Mouse (Mus musculus) liver (tissue): Measurements from ENCODE around the gene Tfap2e.

ENCODE experiments used
- DNase-seq: peaks from one replicate; pipeline ENCODE4 v3.0.0-alpha.2; 2020; ENCODE audit warnings: mixed read lengths

Gene Tfap2e

DNA sequence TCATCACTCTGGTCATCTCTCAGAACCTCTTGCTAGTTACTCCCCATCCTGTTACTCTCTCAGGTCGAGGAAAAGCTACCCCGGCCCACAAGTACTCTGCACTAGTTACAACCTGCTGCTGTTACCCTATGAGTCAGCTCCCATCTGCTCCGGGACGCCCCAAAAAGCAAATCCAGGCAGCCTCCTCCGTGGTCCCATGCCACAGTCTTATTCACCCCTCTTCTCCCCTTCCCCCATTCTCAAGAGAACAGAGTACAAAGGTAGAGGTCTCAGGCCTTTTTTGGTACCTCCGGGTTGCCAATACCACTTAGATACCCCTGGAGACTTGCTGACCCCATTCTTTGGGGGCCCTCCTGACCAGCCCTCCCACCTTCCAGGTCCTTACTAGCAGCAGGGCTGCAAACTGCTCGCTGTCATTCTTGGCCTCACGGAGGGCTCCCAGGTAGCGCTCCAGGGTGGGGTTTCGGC is 15.6 kb upstream of the Tfap2e start:
- no peak for DNase-seq

DNA sequence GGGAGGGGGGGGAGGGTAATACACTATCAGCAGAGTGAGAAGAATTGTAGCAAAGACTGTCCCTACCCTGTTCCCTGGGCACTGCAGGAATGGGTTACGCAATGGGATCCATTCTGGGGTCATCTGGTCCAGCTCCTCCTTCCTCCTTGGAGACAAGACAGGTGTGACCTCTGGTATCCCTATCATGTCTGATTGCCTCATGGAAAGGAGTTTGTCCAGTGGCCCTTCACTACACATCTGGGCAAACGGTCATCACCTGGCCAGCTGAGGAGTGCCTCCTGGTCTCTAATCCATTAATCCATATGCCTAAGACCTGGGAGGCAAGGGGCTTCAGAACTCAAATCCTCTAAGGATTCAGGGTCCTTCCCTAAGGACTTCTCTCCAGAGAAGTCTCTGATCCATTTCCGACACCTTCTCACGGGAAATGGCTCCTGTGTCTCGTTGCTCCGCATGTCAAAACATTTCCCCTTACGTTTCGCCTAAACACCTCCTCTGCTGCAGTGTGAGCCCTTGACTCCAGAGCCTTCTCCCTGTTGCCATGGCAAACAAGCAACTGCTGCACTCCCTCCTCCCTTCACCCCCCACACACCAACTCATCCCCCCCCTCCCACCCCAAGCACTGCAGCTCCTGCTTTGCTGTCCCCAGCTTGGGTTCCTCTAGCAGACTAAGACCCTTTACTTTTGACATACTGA is 15.0 kb upstream of the Tfap2e start:
- no peak for DNase-seq

DNA sequence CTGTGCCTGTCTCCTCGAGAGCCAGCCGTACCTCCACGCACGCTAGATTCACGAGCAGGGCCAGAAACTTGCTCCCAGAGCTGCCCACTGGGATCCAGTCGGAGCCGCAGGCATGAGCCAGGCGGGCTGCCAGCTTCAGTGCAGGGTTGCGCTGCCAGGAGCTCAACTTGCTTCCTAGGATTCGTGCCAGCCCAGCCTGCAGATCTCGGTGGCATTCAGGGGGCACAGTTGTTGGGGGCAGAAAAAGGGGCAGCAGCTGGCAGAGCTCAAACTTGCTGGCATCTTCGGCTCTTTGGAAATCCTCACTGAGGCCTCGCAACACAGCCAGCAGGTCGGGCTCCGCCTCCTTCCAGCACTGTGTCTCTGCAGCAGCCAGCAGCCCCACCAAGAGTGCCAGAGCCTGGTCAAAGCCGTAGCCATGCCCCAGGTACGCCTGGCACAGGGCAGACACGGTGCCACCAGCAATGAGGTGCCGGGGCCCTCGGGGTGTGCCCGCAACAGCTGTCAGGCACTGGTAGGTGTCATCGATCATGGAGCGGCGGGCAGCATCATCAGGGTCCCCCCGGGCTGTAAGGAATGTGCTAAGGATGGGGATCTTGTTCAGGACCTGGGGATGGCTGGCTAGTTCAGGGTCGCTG is 14.1 kb upstream of the Tfap2e start:
- no peak for DNase-seq

DNA sequence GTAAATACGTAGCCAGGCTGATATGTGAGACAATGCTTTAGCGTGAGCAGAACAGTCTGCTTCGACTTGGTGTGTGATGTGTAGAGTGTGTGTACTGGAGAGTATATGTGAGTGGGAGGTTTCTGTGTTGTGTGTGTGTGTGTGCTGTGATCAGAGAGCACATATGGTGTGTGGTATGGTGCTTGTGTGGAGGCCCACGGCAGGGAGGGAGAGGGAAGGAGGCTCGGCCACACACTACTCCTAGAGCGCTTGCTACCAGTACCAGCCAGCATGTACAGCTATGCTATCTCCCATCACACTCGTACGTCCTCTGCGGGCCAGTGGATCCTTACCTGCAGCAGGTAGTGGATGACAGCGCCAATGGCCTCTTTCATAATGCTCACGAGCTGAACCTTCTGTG is 13.5 kb upstream of the Tfap2e start:
- no peak for DNase-seq

DNA sequence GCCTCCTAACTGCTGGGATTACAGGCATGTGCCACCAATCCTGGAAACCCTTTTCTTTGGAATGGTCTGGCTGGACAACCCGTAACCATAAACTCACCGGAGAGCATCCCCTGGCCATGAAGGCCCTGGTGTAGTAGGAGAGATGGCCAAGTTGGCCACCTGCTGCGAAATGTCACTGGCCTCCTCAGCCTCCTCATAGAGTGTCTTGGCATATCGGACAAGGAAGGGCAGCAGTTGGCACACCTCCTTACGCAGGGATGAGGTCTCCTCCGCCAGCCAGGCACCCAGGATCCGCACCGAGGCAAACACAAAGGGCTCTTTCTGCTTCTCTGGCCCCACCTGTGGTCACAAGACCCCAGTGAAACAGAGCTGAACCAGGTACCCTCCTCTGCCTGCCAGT is 12.3 kb upstream of the Tfap2e start:
- no peak for DNase-seq

DNA sequence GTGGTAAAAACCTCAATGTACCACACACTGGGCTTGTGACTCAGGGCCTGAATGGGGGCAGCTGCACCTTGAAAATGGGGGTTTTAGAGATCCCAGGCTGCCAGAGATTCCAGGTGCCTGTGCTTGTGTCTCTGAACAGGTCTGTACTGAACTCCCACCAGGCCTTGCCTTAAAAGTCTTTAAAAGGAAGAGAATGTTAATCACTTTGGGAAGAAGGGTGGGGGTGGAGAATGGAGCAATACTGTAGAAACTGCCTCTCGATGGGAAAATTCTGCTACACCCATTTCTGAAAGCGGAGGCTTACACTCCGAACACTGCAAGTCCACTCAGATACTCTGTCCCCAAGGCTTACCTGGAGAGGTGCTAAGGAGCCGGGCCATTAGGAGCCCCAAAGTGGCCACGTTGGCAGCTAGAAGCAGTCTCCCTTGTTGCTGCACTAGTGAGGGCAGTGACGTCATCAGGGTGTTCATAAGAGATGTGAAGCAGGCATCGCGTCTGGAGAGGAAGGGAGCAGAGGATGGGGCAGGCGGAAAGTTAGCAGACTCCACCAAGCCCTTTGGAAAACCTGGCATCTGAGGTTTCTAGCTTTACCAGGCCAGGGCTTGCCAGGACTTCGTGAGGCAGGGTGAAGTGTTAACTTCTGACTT is 10.3 kb upstream of the Tfap2e start:
- DNase-seq: no peak

DNA sequence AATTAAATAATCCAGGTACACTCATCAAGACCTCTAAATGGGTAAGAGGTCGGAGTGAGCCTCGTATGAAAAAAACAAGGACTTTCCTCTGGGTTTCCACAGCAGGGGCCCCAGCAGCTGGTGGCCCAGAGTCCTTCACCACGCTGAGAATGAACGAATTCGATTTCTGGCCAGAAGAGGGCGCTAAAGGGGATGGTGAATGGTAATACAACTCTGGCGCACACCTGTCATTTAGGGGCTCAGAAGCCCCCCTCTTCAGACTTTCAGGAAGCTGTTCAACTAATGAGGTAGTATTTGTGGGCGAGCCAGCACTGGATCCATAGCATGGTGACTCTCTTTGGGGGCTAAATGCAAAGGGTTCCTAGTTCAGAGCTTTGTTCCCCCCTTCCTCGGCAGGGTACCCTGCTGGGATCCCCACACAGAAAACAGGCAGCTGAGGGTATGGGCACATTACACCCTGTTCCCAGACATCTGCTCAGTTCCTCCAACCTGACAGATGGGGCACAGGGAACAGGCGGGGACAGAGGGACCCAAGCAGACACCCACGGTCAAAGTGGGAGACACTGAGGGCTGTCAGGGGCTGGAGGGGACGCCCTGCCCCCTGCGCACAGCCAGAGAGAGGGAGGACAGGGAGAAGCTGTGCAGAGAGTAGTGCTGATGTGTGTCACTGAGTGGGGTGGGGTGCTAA is 9.6 kb upstream of the Tfap2e start:
- peak; percentile 57 for DNase-seq

DNA sequence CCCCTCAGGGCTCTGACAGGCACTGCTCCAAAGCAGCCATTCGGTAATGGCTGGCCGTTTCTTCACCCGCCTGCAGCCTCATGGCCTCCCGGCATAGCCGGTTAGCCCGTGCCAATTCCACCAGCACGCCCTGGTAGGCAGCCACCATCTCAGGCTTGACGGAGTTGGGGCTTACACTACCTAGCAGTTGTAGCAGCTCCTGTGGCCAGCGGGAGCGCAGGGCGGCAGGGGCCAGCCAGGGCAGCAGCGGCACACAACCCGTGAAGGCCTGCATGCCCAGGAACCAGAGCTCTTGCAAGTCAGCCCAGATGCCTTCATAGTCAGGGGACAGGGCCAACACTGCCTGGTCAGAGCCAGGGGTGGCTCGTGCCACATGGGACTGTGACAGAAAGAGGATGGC is 8.8 kb upstream of the Tfap2e start:
- no peak for DNase-seq

DNA sequence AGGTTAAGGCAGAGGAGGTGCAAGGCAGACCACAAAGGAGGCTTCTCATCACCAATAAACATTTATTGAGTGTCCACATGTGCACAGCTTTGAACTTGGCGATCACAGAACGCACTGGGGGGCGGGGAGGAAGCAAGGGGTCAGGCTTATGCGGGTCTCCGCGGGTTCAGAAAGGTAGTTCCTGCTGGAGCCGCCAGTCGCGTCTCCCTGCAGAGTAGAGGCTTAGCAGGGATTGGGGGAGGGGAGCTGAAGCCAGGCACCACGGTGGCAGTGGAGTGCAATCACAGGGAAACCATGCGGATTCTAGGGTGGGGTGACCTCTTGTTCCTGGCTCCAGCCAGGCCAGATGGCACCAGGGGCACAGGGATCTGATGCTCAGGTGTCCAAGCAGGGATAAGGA is 7.7 kb upstream of the Tfap2e start:
- DNase-seq: no peak

DNA sequence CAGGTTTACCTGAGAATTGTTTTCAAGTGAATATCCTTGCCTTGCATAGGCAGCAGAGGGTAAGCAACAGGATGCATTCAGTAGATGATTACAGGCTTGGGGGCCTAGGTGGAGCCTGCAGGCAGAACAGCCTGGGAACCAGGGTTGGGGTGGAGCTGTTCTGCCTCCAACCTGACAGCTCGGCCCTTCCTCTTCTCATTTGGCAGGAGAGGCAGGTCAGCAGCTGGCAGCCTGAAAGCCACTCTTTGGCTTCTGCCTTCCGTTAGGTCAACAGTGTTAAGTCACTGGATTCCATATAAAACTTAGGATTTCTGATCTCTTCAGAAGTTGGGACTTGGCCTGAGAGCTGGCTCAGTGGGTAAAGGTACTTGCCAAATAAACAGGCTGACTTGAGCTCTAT is 6.9 kb upstream of the Tfap2e start:
- DNase-seq: no peak

DNA sequence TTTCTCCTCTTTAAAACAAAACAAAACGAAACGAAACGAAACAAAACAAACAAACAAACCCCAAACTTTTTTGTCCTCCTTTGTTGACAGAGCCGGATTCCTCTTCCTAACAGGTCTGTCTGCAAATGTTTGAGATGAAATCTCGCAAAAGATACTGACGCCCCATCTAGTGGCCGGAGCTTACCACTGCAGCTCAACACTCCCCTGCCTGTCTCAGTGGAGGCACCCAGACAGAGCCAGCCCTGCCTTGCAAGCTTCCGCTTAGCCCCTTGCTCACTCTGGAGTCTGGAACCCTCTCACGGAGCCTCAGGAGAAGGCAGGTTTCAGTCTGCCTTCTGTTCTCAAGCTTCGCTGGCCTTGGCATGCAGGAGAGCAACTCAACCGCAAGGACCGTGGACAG is 5.4 kb upstream of the Tfap2e start:
- DNase-seq: peak; percentile 78

DNA sequence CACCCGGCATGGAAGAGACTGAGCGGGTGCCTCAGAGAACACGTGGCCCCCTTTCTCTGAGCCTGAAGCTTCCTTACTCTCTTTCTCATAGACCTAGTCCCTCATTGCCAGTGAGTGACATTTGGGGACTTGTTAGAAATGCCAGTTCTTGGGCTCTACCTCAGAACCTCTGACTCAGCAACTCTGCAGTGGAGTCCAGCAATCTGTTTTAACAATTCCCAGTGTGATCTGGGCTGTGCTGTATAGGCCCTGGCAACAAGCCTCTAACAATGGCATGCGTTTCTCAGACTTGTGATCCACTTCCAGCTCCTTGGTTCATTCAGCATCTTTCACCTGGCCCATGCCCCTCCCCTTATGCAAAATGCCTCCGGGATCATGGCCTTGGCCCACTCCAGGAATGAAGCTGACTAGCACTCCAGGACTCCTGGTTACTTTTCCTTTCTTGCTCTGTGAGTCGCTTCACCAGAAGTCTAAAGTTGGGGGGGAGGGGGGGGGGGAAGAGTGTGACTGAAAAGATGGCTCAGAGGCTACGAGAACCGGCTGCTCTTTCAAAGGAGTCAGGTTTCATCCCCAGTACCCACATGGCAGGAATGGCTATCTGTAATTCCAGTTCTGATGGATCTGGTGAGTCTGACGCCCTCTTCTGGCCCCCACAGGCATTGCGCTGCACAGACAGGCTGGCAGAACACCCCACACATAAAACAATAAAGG is 4.1 kb upstream of the Tfap2e start:
- no peak for DNase-seq

DNA sequence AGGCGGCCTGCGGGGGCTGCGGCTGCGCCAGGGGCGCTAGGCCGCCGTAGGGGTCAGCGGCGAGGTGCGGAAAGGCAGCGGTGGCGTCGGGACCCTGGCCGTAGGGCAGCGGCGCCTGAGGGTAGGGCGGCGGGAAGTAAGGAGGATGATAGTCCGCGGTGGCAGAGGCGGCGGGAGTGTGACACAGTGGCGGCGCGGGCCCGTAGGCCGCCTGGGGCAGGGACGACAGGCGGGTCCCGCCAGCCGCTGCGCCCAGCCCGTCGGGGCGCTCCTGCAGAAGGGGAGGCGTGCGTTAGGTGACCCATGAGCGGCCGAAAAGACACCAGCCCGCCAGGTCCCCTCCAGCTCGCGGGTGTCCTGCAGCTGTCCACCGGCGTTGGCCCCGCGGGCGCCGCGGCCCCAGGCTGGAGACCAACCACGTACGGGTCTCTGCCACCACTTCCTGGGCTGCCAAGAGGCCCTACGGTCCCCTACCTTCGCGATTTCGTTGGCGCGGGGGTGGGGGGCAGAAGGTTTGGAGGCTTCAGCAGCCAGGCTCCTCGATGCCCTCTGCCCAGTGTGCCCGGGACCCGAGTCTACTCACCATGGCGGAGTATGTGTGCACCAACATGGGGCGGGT is 549 bp downstream of the Tfap2e start:
- no peak for DNase-seq

DNA sequence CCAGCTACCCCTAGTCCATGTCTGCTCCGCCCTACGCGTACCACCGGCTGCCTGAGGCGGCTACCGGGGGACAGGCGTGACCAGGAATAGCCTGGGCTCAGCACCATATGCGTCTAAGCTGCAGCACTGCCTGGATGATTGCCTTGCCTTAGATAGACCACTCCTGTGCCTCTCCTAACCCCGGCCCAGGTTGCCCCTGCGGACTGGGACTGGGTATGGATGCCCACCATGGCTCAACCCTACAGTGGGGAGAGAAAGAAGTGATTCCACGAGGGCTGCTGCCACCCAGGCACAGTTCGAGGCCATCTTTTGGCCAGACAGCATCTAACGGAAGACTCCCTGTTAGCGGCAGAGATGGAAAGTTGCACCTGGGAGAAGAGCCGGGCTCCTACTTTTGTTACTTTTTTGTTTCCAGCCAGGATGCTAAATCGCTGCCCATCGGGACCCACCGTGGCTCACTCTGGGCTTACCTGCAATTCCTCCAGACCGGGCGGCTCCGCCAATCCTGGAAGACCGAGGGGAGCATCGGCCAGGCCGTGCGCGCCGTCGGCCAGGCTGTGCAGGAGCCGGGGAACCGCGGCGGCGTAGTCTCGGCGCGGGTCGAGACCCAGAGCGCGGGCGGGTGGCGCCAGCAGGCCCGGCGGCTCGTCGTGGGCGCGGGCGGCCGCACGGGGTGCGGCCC is 1.2 kb downstream of the Tfap2e start:
- no peak for DNase-seq

DNA sequence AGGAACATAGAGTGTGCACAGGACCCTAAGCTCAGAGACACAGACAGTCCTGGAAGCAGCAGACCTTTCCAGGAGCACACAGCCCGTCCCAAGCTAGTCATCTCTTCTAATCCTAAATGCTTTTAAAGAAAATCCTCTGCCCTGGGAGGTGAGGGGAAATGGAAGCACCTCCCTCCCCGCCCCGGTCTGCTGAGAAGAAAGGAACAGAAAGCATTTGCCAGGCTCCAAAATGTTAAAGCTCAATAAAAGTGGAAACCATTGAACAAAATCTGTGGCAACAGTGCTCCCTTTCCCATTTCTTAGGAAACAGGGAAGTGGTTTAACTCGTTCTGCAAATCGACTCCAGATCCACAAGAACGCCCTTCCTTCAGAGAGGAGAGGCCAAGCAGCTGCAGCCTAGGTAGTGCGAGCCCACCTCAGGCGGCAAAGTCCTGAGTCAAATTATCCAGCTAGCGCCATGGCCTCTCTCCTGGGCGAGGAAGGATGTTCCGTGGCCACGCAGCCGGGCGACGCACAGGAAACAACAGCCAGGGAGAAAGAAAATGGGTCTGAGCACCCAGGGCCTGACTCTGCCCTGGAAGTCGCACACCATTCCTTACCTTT is 1.9 kb downstream of the Tfap2e start:
- no peak for DNase-seq

DNA sequence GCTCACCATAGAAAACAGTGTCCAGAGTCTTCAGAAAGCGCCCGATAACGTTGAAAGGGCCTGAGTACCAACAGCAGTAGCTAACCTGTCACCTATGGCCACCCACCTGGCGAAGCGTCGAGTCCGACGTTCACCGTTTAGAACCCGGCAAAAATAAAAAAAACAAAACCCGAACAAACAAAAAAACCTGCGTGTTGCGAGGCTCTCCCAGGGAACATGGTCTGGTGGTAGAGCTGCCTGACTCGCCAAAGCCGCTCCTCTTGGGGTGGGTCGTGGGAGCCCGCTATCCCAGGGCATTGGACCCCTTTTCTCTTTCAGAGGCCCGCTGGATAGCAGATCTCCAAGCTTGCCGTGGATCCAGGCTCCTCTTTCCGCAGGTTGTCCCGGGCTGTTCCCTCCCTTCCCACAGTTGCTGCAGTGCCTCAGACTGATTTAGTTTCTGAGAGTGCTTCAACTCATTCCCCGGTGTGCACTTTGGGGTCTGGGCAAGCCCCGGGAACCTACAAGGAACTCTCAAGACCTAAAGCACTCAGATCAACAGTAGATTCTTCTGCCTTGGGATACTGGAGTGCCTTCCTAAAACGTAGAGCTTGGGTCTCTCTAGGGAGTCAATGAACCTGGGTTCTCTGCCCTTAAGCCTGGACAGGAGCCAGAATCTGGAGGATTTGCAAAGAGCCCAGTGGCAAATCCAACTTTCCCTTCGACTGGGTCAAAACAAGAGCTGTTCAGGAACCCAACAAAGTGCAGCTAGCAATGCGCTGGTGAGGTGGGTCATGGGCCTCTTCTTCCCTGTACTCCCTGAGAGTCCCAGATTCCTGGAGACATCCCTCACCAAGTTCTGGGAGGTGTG is 3.3 kb downstream of the Tfap2e start:
- no peak for DNase-seq

DNA sequence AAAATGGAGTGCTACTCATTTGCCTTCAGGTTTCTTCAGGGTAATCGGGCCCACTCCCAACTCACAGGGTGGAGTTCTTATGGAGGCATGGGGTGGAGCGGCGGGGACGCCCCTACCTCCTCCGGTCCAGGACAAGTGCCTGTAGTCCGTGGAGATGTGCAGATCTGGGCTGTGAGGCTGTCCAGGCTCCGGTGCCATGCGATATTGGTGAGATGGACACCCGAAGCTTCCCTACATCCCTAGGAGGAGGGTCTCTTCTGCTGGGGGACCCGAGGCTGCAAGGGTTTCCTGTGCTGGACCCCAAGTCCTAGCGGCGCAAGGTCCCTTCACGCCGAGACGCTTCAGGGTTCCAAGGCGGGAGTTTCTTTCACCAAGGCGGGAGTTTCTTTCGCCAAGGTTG is 3.9 kb downstream of the Tfap2e start:
- DNase-seq: no peak

DNA sequence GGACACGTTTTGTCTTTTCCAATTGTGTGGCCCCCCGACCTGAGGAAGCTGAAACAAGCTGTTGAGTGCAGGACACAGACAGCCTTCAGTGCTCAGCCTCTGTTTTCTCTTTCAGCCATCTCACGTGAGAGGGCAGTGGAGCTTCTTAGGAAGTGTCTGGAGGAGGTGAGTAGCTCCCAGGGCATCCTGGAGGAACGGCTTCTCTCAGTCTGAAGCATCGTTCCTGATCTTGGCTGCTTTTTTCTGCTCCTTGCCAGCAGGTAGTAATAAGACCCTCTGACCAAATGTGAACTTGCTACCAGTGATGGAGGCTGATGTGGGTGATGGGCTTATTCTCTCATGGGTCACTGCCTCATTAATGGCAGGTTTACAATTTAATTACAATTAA is 28.6 kb downstream of the Tfap2e start:
- DNase-seq: no peak

DNA sequence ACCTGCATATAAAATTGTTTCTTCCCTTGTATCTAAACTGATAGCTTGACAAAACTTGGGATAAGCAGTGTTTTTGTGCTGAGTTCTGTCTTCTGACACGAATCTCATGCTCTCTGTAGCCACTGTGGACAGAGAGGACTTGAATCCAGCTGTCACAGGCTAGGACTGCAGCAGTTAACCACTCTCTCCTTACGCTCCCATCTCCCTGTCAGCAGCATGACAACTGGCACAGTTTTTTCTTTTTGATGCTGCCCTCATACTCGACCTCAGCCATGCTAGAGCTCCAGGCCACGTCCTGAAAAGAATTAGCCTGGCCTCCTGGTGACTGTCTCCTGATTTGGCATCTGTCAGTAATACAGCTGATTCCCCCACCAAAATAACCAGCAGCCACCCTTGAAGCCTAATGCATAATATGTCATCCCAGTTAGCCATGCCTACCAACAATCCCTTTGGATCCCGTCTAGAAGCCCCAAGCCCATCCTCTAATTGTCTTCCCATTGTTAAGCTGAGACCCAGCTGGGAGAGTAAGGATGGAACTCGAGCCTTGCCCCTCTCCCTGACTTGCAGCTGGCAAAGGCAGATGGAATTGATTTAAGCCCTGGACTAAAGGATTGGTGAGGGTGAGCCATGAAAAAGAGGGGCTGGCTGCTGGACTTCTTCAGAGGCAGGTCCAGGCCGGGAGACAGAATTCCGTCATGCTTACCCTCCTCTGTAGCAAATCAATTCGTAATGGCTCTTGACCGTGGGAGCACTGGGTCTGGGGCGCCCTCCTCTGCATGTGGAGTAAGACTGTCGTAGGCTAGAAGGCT is 29.2 kb downstream of the Tfap2e start:
- no peak for DNase-seq

DNA sequence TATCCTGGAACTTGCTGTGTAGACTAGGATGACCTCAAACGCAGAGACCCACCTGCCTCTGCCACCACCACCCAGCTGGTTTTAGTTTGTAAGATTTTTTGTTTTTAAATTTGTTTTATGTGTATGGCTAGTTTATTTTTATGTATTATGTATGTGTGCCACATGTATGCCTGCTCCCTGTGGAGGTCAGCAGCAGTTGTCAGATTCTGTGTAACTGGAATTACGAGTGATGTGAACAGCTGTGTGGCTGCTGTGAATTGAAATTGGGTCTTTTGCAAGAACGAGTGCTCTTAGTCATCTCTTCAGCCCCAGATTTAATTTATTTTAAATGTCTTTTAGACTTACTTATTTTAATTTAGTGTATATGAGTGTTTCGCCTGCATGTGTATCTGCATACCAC is 39.1 kb downstream of the Tfap2e start:
- no peak for DNase-seq
